Mouse (Mus musculus) bone marrow, adult 2 months (tissue): ENCODE measurements around the gene Sv2c.

ENCODE experiments used
- CTCF ChIP-seq: fragments of 200-500 bp; IDR thresholded peaks from 2 replicates; pipeline ENCODE4 v1.5.1; 2011; ENCODE audit warnings: low read length, control low read depth; ENCODE audit not compliant: control insufficient read depth, insufficient read depth
- POLR2A ChIP-seq: fragments of 200-500 bp; IDR thresholded peaks from 2 replicates; pipeline ENCODE4 v1.6.1; 2011; ENCODE audit warnings: low read depth, mild to moderate bottlenecking, control low read depth, low read length, borderline replicate concordance; ENCODE audit not compliant: control insufficient read depth

DNA sequence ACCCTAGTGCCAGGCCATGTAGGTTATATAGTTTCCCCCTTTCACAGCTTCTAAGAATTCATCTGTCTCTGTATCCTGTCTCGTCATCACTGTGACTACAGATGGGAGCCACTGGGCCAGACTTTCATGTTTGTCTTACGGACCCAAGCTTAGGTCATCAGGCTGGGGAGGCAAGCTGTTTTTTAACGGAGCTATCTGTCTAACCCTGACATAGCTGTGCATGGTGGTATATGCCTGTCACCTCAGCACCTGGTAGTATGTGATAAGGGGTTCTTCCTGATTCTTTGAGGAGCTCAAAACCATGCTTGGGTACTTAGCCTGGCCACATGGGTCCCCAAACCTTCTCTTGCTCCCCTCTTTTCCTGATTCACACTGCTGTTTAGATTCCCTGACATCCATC lies 124.2 kb downstream of the Sv2c start:
- TF ChIP-seq POLR2A (no peak), CTCF (no peak)
